Mouse (Mus musculus): ENCODE measurements around the gene Dstn. TPM values are rescaled to one million over a fixed set of nuclear protein-coding genes. Genes with fewer than 3 reads are reported as not detected.
A peak's percentile ranks its signal among the peaks of the same experiment; 100 is the strongest.

Gene Dstn
- total and polyA plus RNA-seq, 3 experiments, result 20.6 to 305 (median 233) TPM

DNA sequence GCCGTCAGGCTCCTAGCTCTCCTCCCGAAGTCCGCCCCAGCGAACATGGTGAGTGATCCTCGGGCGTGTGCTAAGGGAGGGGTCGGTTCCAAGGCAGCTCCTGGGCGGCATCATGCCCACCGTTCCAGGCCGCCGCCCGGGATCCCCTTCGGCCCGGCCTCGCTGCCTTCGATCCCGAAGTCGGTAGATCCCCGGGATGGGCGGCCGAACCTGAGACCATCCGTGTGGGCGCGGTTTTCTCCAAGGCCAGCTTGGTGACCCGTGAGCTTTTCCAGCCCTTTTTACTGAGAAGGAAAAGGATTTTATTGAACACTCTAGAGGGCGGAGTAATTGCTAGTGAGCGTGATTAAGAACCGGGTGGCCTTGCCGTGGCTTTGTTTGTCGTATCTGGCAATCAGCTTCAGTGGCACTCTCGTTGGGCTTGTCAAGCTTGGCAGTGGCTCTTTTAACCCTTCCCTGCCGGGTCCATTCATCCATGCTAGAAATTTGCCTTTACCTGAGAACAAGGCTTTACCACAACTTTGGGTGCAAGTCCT lies 548 bp downstream of the Dstn start:
- DNase-seq, result peak; percentile 80

DNA sequence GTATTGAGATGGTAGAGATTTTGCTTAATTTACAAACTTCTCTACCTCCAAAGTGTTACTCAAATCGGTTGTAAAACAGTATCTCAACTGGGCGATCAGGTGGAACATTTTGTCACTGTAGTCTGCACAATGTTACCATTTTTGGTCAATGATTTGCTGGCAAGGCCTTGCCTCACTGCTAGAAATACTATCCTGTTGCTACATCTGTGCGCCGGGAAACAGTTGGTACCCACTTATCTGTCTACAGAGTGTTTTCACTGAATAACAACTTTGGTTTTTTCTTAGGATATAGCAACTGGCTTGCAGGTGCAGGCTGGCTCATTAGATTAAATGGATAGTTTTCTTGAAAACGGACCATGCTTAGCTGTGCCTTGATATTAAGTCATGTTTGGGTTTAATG lies 1.1 kb downstream of the Dstn start:
- peak; percentile 43 for DNase-seq

DNA sequence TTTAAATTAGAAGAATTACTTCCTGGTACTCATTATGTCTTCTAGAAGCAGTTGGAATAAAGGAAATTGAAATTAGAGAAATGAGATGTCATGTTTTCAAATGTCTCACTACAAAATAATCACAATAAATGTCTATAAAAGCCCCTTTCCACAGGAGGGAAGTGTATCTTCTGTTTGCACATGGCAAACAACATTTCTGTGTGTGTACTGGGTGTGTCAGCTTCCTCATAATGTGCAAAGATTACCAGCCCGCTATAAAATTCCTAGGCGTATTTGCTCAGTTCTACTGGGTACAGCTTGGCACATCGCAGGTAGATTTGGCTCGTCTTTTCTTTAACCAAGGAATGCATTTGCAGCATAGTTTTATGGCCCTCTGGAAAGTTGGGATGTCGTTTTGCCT lies 2.5 kb downstream of the Dstn start:
- DNase-seq, result no peak

- DNase-seq, result no peak
Observed at GRCm38 (mm10) chr2:143918831-143919502, 3.8 kb downstream of the Dstn start.

- peak; percentile 63 for DNase-seq
Observed at GRCm38 (mm10) chr2:143924085-143924484, 9.0 kb downstream of the Dstn start.

DNA sequence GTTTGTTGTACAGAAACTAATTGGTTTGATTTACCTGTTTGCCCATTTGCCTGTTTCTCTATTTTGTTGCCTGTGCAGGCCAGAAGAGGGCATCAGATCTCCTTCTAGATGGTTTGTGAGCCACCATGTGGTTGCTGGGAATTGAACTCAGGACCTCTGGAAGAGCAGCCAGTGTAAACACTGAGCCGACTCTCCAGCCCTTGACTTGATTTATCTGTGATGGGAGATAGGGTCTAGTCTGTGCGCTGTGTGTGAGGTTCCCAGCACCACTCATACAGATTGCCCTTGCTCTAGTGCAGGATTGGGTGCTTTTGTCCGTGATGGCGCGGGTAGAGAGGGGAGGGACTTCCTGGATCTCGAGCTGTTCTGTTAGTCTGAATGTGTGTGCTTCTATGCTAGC lies 10.7 kb downstream of the Dstn start:
- DNase-seq, result no peak

DNA sequence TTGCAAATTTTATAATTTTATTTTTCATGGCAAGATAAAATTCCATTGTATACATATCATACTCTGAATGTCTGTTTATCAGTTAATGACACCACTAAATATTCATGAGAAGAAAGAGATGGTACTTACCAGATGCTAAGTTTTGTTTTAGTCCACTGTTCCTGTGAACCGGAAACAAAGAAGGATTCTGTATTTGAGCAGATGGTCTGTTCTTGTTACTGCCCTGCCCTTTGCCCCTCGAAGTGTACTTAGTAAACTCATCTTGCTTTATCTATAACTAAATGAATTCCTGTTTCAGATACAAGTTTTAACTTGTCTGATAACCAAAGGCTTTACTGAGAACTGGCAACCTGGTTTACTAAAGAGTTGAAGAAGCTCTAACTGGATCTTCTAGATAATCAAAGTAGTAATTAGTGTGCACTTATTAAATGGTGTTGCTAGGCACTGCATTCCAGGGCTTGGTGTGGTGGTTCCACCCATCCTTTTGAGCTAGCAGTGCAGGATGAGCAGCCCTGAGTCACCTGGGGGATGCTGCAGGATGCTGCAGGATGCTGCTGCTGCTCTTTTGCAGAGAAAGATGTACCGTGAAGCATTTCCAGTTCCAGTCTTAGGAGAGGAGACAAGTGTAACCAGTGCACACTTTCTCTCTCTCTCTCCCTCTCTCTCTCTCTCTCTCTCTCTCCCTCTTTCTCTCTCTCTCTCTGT lies 14.6 kb downstream of the Dstn start:
- DNase-seq, result no peak

- DNase-seq, result no peak
Observed at GRCm38 (mm10) chr2:143932340-143932873, 17.3 kb downstream of the Dstn start.

DNA sequence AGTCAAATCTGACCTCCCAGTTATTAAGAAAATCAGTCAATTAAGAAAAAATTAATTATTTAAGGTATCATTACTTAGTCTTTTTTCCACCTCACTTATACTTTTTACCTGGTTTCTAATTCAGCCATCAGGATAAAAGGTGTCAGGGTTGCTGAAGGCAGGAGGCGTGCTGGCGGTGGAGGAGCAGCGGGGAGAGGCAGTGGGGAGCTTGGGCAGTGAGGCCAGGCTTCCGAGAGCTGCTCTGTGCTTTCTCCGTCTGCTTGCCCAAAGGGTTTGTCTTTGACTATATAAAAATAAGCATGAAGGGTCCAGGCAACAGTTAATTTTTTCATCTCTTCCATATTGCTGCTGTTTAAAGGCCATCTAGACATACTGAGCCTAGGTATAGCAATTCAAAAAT lies 18.4 kb downstream of the Dstn start:
- DNase-seq, result no peak

DNA sequence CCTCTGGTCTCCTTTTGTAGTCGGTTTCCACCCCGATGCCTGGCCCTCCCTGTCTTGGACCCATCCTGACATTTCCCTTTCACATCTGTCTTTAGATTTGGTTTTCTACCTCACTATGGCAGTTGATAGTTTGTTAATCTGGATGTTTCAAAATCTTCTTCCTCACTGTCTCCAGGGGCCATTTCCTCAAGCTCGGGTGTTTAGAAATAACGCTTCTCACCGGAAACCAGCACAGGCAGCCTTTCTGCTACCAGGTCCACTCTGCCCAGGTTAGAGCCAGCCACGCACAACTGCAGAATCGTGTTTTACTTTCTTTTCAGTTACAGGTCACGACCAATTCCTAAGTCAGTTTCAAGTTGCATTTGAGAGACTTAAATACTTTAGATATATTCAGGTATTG lies 19.3 kb downstream of the Dstn start:
- DNase-seq, result no peak

DNA sequence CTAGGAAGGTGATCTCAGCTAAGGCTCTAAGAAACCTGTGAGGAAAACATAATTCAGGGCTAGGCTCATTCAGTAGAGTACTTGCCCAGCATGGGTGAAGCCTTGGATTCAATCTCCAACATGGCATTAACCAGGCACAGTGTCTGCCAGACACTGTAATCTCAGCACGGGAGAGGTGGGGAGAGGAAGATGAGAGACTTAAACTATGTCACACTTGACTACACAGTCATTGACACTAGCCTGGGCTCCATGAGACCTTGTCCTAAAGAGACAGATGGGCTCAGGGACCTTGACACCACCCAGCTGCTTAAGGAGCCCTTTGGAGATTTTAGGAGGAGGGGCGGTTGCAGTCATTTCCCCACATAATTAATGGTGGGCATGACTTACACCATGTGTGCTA lies 22.7 kb downstream of the Dstn start:
- DNase-seq, result peak; percentile 40

- no peak for DNase-seq
Observed at GRCm38 (mm10) chr2:143940406-143940805, 25.3 kb downstream of the Dstn start.

DNA sequence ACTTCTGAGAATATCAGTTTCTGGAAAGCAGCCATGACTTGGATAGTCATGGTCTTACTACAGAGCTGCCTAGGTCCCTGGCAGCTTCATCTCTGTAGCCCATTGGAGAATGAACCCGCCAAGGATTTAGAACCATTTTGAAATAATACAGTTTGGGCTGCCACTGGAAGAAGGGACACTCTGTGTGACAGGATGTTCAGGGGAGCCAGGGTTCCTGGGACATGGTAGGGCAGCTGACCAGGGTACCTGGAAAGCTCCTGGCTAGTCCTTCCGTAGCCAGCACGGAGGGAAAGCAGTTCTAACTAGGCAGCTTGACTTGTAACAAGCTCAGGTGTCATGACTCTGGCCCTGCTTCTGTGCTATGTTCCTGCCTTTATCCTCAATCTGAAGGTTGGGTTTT lies 29.7 kb downstream of the Dstn start:
- DNase-seq, result no peak

DNA sequence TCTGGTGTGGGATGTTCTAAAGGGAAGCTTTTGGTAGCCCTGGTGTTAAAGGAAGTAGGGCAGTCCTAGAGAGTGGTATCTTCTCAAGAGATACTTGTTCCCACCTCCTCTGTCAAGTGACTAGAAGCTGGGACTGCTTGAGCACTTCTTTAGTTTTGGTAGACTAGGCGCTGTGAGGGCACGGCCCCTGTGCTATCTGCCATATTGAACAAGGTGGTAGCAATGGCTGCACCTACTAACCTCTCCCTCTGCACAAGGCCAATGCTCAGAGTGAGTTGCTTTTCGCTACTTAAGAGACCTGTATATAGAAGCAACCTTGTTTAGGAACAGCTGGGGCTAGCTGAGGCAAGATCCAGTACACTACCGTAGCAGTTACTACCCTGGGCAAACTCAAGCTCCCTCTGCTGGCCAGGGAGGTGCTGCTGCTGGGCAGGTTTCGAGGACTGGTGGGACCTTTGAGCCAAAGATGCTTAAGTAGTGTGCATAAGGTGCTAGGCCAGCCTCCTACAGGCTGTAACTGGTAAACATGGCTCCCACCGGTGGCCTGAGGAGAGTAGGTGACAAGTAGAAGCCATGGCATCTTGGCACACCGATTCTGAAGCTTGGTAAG lies 30.5 kb downstream of the Dstn start:
- DNase-seq, result peak; percentile 41

- DNase-seq, result no peak
Observed at GRCm38 (mm10) chr2:143946399-143946798, 31.3 kb downstream of the Dstn start.

DNA sequence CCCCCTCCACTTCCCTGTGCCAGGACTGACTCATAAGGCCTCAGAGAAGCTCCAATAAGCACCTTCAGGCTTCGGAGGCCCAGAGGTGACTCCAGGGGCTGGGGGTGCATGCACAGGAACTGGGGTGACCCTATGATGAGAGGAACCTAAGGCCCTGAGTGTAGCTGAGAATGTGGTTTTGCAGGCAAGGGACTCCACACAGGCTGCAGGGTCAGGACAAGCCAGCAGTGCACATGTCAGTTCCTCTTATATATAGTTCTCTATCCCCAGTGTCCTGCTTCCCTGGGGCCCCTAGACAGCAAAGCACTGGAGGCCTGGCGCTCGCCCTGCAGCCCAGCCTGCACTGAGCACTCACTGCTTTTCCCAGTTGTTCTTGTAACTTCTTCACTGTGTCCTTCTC lies 32.9 kb downstream of the Dstn start:
- DNase-seq, result no peak

DNA sequence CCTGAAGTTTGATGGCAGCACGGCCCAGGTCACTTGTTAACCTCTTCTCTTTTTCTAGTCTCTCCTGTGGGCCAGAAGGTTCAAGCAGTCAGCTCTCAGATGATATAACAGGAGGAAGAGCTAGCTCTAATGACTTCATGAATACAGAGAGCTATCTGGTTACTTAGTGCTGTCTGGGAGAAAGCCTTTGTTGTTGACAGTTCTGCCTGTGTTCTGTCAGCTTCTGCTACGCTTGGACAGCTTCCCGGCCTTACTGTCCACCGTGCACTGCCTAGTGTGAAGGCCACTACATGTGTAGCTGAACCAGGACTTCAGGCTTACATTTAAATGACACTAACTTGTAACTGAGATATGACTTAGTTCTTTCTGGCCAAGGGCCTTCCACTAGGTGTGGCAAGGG lies 33.3 kb downstream of the Dstn start:
- no peak for DNase-seq

DNA sequence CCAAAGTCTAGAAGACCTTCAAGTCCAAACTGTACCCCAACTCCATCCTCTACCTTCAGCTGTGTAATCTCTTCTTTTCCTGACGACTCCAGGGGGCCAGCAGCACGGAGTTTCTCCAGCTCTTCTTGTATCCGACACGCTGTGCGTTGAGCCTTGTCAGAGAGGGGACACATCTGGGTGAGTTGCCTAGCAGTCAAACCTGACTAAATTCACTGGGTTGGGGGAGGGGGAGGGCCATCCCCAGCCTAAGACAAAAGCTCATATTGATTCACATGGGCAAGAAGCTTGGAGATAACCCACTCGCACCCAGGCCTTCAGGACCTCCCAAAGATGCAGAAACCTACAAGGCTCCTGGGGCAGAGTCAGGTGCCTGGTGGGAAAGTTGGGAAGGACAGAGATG lies 34.1 kb downstream of the Dstn start:
- DNase-seq, result no peak

DNA sequence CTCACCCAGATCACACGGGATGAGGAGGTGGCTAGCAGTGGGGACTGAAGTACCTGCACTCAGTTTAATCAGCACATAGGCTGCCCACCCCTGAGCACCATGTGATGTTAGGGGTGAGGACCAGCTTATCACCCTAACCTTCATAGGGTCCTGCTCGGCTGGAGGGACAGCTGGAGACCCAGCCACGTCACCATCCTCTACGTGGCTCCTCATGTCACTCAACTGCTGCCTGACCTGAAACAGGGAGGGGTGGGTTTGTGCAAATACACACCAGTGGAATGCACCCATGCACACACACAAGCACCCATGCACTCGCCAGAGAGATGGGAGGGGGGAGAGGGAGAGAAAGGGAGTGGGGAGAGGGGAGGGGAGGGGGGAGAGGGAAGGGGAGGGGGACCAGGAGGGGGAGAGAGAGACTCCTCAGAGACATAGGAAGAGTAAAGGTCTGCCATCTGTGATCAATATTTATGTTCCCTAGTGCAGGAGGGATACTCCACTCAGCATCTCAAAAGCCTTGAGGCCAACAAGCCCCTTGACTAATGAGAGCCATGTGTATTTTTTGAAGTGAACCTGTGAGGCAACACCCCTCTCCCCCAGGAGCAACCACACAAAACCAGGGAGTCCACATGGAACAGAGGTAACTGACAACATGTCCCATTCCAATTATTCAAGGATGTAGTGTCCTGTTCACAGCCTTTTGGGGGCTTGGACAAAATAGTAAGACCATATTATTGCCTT lies 35.3 kb downstream of the Dstn start:
- DNase-seq, result no peak

- no peak for DNase-seq
Observed at GRCm38 (mm10) chr2:143951028-143951420, 35.9 kb downstream of the Dstn start.

DNA sequence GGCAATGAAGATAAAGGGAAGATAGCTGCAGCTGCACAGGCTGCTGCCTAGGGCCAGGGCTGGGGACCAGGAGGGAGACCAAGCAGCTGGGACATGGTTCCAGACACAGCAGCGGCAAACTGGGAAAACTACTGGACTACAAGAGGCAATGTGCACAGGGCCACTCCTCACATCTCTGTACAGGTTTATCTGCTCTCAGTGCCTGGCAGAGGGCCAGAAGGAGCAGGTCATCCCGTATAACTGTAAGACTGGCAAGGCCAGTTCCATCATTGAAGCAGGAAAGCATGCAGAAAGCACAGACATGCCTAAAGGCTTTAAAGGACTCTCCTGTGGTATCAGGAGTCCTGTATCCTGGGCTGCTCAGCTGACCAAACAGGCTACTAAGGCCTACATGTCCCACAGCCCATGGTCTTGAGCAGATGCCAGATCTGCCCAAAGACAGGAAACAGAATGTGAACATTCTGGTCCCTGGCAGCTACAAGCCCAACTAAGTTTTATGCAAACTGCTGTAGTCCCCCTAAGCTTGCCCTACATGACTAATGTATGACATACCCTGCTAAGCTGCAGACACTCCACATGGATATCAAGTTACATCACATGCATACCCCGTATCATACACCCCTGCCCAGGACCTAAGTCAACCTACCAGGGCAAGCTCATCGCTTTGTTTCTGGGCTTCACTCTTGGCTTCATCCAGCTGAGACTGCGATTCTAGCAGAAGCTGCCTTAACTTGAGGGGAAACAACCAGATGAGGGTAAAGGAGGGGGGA lies 36.6 kb downstream of the Dstn start:
- DNase-seq, result peak; percentile 36

DNA sequence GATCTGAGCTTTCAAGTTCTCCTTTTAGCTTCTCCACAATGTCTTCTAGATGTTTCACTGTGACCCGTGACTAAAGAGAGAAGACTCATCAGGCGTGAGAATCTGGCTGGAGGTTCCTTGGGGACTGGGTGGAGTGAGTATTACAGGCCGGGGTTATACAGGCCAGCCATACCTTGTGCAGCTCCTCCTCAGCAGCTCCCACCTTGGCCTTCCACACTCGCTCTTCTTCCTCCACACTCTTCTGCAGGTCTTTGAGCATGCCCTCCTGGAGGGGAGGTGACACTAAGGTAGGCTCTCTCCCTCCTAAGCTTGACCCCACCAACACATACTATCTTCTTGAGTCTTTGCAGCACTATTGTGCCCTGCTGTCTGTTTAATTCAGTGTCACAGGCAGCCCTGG lies 38.8 kb downstream of the Dstn start:
- no peak for DNase-seq
